Mouse (Mus musculus) spleen, adult 2 months (tissue): ENCODE data around the gene Pirt.

Source experiments
- CTCF ChIP-seq: fragments of 200-500 bp; IDR thresholded peaks from 2 replicates; pipeline ENCODE4 v1.5.1; 2011; ENCODE audit warnings: mild to moderate bottlenecking, inconsistent platforms; ENCODE audit not compliant: insufficient read depth, insufficient read length, insufficient replicate concordance; ENCODE audit errors: extremely low read depth
- POLR2A ChIP-seq: fragments of 200-500 bp; IDR thresholded peaks from 2 replicates; pipeline ENCODE4 v1.6.1; 2011; ENCODE audit warnings: low read depth, low read length, inconsistent platforms

- TF ChIP-seq CTCF: no peak
- TF ChIP-seq POLR2A: no peak
Measured at GRCm38 (mm10) chr11:66966500-66967116, 54.8 kb downstream of the Pirt start.
